Mouse (Mus musculus): ENCODE results near the gene Gm28374.
"Not testable (repeated sequence)": the region's sequence is repeated elsewhere in the genome, so short reads cannot be mapped to it uniquely, and the experiment has no call there.

Gene Gm28374

GRCm38 (mm10) chr19:6054296-6054695 is 27.8 kb downstream of the Gm28374 start:
- no peak for DNase-seq

DNA sequence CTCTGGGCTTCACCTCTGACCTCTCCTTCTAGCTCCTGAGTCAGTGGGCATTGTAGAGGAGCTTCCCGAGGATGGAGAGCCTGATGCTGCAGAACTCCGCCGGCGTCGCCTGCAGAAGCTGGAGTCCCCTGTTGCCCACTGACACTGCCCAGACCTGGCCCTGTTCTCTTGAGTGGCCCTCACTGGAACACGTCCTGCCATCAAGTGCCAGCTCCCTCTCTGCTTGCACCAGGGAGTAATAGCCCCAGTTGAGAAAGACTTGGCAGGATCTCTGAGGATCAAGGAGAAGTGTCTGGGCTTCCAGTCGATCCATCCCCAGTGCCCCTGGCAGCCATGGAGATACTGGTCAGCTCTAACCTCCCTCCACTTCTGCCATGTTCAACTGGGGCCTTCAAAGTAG is 29.5 kb downstream of the Gm28374 start:
- no peak for DNase-seq

- no peak for DNase-seq
These were observed 33.2 kb downstream of the Gm28374 start for GRCm38 (mm10) chr19:6048681-6049410.

GRCm38 (mm10) chr19:6047899-6048166 is 34.2 kb downstream of the Gm28374 start:
- DNase-seq, result no peak

- DNase-seq, result no peak
These were observed 34.7 kb downstream of the Gm28374 start for GRCm38 (mm10) chr19:6047154-6047898.

GRCm38 (mm10) chr19:6046294-6047153 is 35.5 kb downstream of the Gm28374 start, which contains the start of gene Syvn1:
Gene Syvn1 (plus strand): TSS chr19:6046576.
- peak; percentile 93 for DNase-seq

DNA sequence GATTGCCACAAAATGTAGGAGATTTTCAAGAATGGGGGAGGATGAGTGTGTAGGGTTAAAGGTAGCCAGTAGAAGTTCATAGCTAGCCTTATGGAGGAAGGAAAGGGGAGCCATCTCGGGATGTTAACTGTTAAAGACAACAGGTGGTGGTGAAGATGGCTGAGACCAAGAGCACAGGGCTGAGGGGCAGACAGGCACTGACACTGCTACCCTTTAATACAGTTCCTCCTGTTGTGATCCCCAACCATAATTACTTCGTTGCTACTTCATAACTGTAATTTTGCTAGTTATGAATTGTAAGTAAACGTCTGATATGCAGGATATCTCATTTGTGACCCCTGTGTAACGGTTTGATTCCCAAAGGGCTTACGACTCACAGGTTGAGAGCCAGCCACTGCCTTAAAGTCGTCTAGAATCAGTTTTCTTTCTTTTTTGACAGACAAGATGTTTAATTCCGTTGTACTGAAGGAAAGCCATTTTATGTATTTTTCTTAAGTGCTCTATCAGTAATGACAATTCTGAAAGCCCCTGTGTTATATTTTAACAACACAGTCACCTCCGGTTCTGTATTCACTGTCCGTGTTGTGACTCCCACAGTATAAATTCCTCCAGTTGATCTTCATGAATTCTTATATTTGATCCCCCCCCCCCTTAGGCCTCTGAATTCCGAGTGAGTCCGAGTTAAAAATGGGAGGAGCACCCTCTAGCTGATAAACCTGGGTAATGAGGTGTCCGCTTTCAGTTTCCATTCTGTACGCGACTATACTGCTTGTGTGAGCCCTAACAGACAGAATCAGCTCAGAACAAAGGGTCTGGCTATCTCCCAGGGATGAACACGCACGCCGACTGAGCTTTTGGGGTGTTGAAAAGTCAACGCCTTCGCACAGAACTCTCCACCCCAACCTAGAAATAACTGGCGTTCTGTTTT is 36.4 kb downstream of the Gm28374 start:
- DNase-seq, result no peak

DNA sequence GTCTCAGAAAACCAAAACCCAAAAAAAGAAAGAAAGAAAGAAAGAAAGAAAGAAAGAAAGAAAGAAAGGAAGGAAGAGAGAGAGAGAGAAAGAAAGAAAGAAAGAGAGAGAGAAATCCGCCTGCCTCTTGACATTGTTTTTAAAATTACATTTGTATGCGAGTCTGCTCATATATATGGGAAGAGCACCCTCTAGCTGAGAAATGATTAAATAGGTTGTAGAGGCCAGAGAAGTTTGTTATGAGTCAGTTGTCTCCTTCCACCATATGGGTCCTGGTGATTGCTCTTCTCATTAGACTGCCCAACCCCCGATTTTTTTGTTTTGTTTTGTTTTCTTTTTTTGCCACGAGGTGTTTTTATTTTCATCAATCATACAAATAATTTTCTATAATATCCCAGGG is 38.0 kb downstream of the Gm28374 start:
- DNase-seq, result not testable (repeated sequence)

GRCm38 (mm10) chr19:6042293-6042692 is 39.8 kb downstream of the Gm28374 start:
- DNase-seq, result no peak

DNA sequence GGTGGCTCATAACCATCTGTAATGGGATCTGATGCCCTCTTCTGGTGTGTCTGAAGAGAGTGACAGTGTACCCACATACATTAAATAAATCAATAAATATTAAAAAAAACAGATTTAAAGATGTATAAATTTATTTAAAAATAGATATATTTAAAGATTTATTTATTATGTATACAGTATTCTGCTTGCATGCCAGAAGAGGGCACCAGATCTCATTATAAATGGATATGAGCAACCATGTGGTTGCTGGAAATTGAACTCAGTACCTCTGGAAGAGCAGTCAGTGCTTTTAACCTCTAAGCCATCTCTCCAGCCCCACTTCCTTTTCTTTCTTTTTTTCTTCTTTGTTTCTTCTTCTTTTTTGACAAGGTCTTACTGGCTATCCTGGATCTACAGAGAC is 42.1 kb downstream of the Gm28374 start:
- no peak for DNase-seq

DNA sequence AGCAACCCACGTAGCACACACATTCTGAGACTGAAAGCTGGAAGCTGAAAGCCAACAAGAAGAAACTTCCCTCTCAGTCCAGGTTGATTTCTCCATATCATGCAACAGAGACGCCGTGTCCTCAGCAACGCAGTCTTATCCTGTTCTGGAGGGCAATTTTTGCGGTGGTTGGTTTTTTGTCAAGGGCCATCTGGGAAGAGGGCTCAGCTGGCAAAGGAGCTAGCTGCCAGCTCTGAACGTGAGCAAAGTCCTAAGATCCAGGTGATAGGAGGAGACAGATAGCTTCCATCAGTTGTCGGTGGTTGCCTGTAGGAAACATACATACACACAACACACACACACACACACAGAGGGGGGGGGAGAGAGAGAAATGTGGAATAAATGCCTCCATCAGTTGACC is 43.7 kb downstream of the Gm28374 start:
- DNase-seq, result no peak

GRCm38 (mm10) chr19:6037695-6038094 is 44.4 kb downstream of the Gm28374 start:
- DNase-seq, result no peak

GRCm38 (mm10) chr19:6035966-6036585 is 46.0 kb downstream of the Gm28374 start:
- no peak for DNase-seq

DNA sequence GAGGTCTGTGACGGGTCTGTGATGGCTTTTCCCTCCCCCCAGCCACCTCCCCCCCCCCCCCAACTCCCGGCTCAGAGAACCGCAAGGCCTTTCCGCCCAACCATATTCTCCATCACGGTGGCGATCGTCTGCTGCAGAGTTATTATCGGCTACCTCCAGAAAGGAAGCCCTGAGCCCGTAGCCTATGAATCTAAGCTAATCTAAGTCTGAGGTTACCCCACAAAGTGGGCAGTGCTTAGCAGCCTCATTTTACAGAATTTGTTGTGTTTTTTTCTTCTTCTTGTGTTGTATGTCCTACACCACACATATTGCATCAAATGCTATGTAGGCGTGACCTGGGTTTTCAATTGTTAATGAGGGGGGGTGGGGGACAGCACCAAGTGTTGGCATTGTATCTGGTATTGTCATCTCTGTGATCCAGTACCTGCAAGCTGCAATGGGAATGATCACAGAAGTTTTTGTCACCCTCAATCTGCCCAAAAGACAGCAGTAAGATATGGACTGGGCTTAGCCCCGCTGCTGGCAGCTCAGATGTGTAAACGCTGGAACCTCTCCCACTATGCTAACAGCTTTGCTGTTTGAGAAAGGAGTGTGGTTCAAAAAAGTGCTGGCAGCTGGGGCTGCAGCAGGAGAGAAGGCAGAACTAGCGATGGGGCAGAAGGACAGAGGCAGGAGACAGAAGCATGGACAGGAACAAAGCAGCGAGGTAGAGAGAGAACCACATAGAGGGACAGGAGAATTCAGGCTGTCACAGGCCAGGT is 51.4 kb downstream of the Gm28374 start:
- DNase-seq, result no peak

- no peak for DNase-seq
These were observed 52.6 kb downstream of the Gm28374 start for GRCm38 (mm10) chr19:6029426-6029825.

DNA sequence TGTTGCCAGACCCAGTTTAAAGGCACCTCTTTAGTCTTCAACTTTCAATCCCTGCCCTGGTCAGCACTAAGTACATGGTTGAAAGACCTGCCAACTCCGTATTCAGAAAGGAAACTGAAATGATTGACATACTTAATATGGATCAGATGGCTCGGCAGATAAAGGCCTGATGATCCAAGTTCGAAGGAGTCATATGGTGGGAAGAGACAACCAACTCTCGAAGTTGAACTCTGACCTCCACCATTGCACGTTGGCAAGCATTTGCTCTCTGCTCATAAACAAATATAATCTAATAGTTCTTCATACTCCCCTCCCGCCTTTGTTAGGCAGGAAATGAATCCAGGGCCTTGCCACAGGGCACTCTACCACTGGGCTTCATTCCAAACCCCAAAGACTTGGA is 53.1 kb downstream of the Gm28374 start:
- DNase-seq, result no peak

All from kidney, postnatal 10 days (tissue).